ENCODE assay signal across 20 mouse cellular contexts in the genomic region with DNA sequence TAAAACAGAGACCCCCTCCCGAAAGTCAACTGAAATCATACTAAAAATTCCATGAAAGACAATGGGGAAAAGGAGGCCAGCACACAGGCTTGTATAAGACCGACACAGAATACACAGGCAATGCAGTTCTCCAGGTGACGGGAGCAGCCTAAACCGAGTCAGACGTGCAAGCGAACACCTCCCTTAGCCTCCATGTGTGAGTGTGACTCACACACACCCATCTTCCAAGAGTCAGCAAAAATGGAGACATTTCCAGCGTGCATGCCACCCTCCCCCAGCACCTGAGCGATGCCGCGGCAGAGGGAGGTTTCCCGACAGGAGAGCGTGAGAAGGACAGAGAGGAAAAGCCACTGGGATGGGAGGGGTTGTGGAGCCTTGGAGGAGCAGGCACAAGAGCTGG.
DNase-seq lines count a peak whose midpoint lies in the region; ATAC-seq and TF ChIP-seq lines count a peak whose summit lies in the region.
"Had no signal": no experiment of that assay in that cellular context is flagged by ENCODE, and none has a peak within 500 bp of the region (broad histone marks: within the 10 kb centered on the region; RNA-seq: fewer than 3 reads in every experiment).

No protein-coding gene starts in this region.

- no peak overlapping the region for H3K4me2 ChIP-seq in forebrain, embryonic 13.5 days
- no peak overlapping the region for H3K4me2 ChIP-seq in forebrain, postnatal 0 days (ENCODE audit: low read depth)
- no peak overlapping the region for H3K4me2 ChIP-seq in hindbrain, embryonic 14.5 days (replicated peaks)
- H3K4me2 ChIP-seq in hindbrain, embryonic 11.5 days (replicated peaks; ENCODE audit: low read depth, low read length), result no peak overlapping the region
- no peak overlapping the region for H3K4me2 ChIP-seq in limb, embryonic 12.5 days
- H3K4me2 ChIP-seq: embryonic facial prominence, embryonic 13.5 days; heart, embryonic 12.5 days had no signal

- H3K36me3 ChIP-seq in forebrain, embryonic 13.5 days (ENCODE audit: poor library complexity, severe bottlenecking), result no peaks in the 10 kb centered on the region
- no peaks in the 10 kb centered on the region for H3K36me3 ChIP-seq in forebrain, postnatal 0 days (ENCODE audit: insufficient read depth)
- no peaks in the 10 kb centered on the region for H3K36me3 ChIP-seq in hindbrain, embryonic 14.5 days (replicated peaks; ENCODE audit: control insufficient read depth, insufficient read depth)
- no peaks in the 10 kb centered on the region for H3K36me3 ChIP-seq in hindbrain, embryonic 11.5 days (ENCODE audit: control insufficient read depth, insufficient read depth, low read length)
- H3K36me3 ChIP-seq in limb, embryonic 12.5 days, result no peaks in the 10 kb centered on the region
- H3K36me3 ChIP-seq: embryonic facial prominence, embryonic 13.5 days; heart, embryonic 12.5 days had no signal

- no peak for ATAC-seq in forebrain, embryonic 13.5 days
- no peak for ATAC-seq in forebrain, postnatal 0 days
- ATAC-seq in hindbrain, embryonic 14.5 days (ENCODE audit: low FRiP score), result no peak
- ATAC-seq in hindbrain, embryonic 11.5 days (ENCODE audit: low FRiP score), result no peak
- ATAC-seq in limb, embryonic 12.5 days (ENCODE audit: insufficient number of reproducible peaks, insufficient read depth, low FRiP score, low TSS enrichment, low read depth), result no peak
- ATAC-seq: CD4-positive, CD25-positive, alpha-beta regulatory T cell, adult 4 months; forebrain, embryonic 14.5 days; hindbrain, postnatal 0 days had no signal

- H3K4me1 ChIP-seq in forebrain, embryonic 13.5 days, result peaks cover 70% of the 10 kb centered on the region
- H3K4me1 ChIP-seq in forebrain, postnatal 0 days (ENCODE audit: insufficient read depth), result 0 out of 2 replicates have a peak, but pooled peaks cover 7% of the 10 kb centered on the region
- H3K4me1 ChIP-seq in hindbrain, embryonic 14.5 days (replicated peaks; ENCODE audit: control insufficient read depth, insufficient read depth, low read length), result peaks cover 64% of the 10 kb centered on the region
- H3K4me1 ChIP-seq in hindbrain, embryonic 11.5 days (replicated peaks; ENCODE audit: control insufficient read depth, insufficient read depth, low read length), result no peaks in the 10 kb centered on the region
- H3K4me1 ChIP-seq in limb, embryonic 12.5 days (replicated peaks), result peaks cover 33% of the 10 kb centered on the region

- H3K27me3 ChIP-seq in forebrain, embryonic 13.5 days, result no peaks in the 10 kb centered on the region
- no peaks in the 10 kb centered on the region for H3K27me3 ChIP-seq in forebrain, postnatal 0 days (ENCODE audit: insufficient read depth, low read length)
- H3K27me3 ChIP-seq in hindbrain, embryonic 14.5 days (ENCODE audit: control insufficient read depth, insufficient read depth, low read length), result no peaks in the 10 kb centered on the region
- no peaks in the 10 kb centered on the region for H3K27me3 ChIP-seq in hindbrain, embryonic 11.5 days (ENCODE audit: control insufficient read depth, insufficient read depth, low read length)
- H3K27me3 ChIP-seq in limb, embryonic 12.5 days, result no peaks in the 10 kb centered on the region
- H3K27me3 ChIP-seq: embryonic facial prominence, embryonic 13.5 days; heart, embryonic 12.5 days had no signal

- TF ChIP-seq CTCF in forebrain, postnatal 0 days (IDR thresholded peaks at IDR 0.05; ENCODE audit: low read depth), result no peak

- 92% methylated on average over 12 of the region's 12 CpGs for WGBS in forebrain, embryonic 13.5 days
- 87% methylated on average over 12 of the region's 12 CpGs for WGBS in forebrain, postnatal 0 days
- 84% methylated on average over 12 of the region's 12 CpGs for WGBS in hindbrain, embryonic 14.5 days
- WGBS in hindbrain, embryonic 11.5 days, result 91% methylated on average over 12 of the region's 12 CpGs
- 92% methylated on average over 12 of the region's 12 CpGs for WGBS in limb, embryonic 12.5 days

- H3K9ac ChIP-seq in forebrain, embryonic 13.5 days, result no peak overlapping the region
- H3K9ac ChIP-seq in forebrain, postnatal 0 days, result no peak overlapping the region
- H3K9ac ChIP-seq in hindbrain, embryonic 14.5 days, result no peak overlapping the region
- no peak overlapping the region for H3K9ac ChIP-seq in hindbrain, embryonic 11.5 days (ENCODE audit: low read depth, low read length)
- no peak overlapping the region for H3K9ac ChIP-seq in limb, embryonic 12.5 days (replicated peaks)
- H3K9ac ChIP-seq: embryonic facial prominence, embryonic 13.5 days; heart, embryonic 12.5 days had no signal

- peak overlapping the region; percentile 61 for H3K27ac ChIP-seq in forebrain, embryonic 13.5 days
- H3K27ac ChIP-seq in forebrain, postnatal 0 days (ENCODE audit: low read depth, low read length), result no peak overlapping the region
- 0 out of 2 replicates have a peak overlapping the region, but pooled peaks have one; percentile 43 for H3K27ac ChIP-seq in hindbrain, embryonic 14.5 days
- no peak overlapping the region for H3K27ac ChIP-seq in hindbrain, embryonic 11.5 days (ENCODE audit: low read depth, low read length)
- peak overlapping the region; percentile 29; the same call in 1 of the 2 replicates for H3K27ac ChIP-seq in limb, embryonic 12.5 days
- H3K27ac ChIP-seq: embryonic facial prominence, embryonic 13.5 days had no signal

- intact Hi-C loops in heart, postnatal 25 days (cut with DNase I), result no loop called here

- no peak overlapping the region for H3K4me3 ChIP-seq in forebrain, embryonic 13.5 days
- H3K4me3 ChIP-seq in forebrain, postnatal 0 days (ENCODE audit: low read depth, low read length), result no peak overlapping the region
- H3K4me3 ChIP-seq in hindbrain, embryonic 14.5 days (replicated peaks; ENCODE audit: low read length), result no peak overlapping the region
- no peak overlapping the region for H3K4me3 ChIP-seq in hindbrain, embryonic 11.5 days (ENCODE audit: low read depth, low read length)
- H3K4me3 ChIP-seq in limb, embryonic 12.5 days (replicated peaks), result no peak overlapping the region
- H3K4me3 ChIP-seq: embryonic facial prominence, embryonic 13.5 days; heart, embryonic 12.5 days had no signal

- no peaks in the 10 kb centered on the region for H3K9me3 ChIP-seq in forebrain, embryonic 13.5 days (replicated peaks)
- no peaks in the 10 kb centered on the region for H3K9me3 ChIP-seq in forebrain, postnatal 0 days (ENCODE audit: low read length)
- no peaks in the 10 kb centered on the region for H3K9me3 ChIP-seq in hindbrain, embryonic 14.5 days (ENCODE audit: control insufficient read depth, low read length)
- no peaks in the 10 kb centered on the region for H3K9me3 ChIP-seq in hindbrain, embryonic 11.5 days (ENCODE audit: control insufficient read depth, low read length)
- no peaks in the 10 kb centered on the region for H3K9me3 ChIP-seq in limb, embryonic 12.5 days
- H3K9me3 ChIP-seq: embryonic facial prominence, embryonic 13.5 days; heart, embryonic 12.5 days had no signal

- no peak for DNase-seq in forebrain, postnatal 0 days
- no peak for DNase-seq in hindbrain, embryonic 14.5 days (ENCODE audit: low spot score)
- no peak for DNase-seq in hindbrain, embryonic 11.5 days (ENCODE audit: low spot score)
- peak; percentile 8 for DNase-seq in right cerebral cortex, adult 18-20 months
- no peak for DNase-seq in right cerebral cortex, adult 2 months (ENCODE audit: low spot score in 2 of 2)
- DNase-seq in heart, postnatal 25 days (ENCODE audit: low spot score), result no peak
- DNase-seq: adrenal gland, postnatal 10 days; B cell, adult 2 months; cerebellum, adult 18-20 months; cerebellum, adult 9-11 months; cerebellum, postnatal 36 days; gastrocnemius, postnatal 14 days; heart, postnatal 36 days had no signal

Comparison
In these comparisons a context has a peak if more than half of its experiments do, and no peak if none do; other contexts are left out.
1. H3K27ac ChIP-seq: peak in forebrain, embryonic 13.5 days (single experiment), hindbrain, embryonic 14.5 days (single experiment) and limb, embryonic 12.5 days (single experiment); none in forebrain, postnatal 0 days (single experiment) and hindbrain, embryonic 11.5 days (single experiment).